Mouse (Mus musculus) bone marrow, adult 2 months (tissue): ENCODE measurements around the gene D930020B18Rik.

Source experiments
- CTCF ChIP-seq: fragments of 200-500 bp; IDR thresholded peaks from 2 replicates; pipeline ENCODE4 v1.5.1; 2011; ENCODE audit warnings: low read length, control low read depth; ENCODE audit not compliant: control insufficient read depth, insufficient read depth
- POLR2A ChIP-seq: fragments of 200-500 bp; IDR thresholded peaks from 2 replicates; pipeline ENCODE4 v1.6.1; 2011; ENCODE audit warnings: low read depth, mild to moderate bottlenecking, control low read depth, low read length, borderline replicate concordance; ENCODE audit not compliant: control insufficient read depth

DNA sequence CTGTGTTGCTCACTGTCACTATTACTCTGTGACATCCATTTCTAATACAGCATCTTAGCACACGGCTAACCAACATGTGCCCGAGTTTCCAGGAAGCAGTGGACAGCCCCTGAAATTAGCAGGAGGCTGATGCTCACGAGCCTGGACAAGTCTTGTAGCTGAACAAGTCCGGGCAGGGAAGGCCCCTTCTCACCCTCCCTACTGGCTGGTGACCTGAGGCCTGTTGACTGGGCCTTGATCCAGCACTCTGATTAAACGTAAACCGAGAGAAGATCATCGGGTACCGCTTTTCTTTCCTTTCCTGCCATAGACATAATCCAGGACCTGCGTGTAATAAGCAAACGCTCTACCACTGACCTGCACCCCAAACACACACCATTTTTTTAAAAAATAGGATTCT is 33.2 kb upstream of the D930020B18Rik start:
- TF ChIP-seq POLR2A = no peak
- TF ChIP-seq CTCF = no peak
